Mouse (Mus musculus) MEL (cell line): Measurements from ENCODE around the gene Ubap1l.

Experiments used
- CHD2 ChIP-seq: IDR thresholded peaks from 2 replicates; pipeline ENCODE4 v1.6.1; 2011; ENCODE audit warnings: low read length, improper control_type of control experiment
- CTCF ChIP-seq, 3 experiments: IDR thresholded peaks in 2 of 3; conservative IDR thresholded peaks in 1 of 3; 2 replicates each; pipeline ENCODE4 v1.5.1; 2011 to 2012; ENCODE audit warnings: low read length in 3 of 3, low read depth in 2 of 3, mild to moderate bottlenecking in 2 of 3, improper control_type of control experiment in 1 of 3, inconsistent platforms in 1 of 3, mixed read lengths in 1 of 3, moderate library complexity in 1 of 3; ENCODE audit not compliant: control insufficient read depth in 1 of 3, insufficient read depth in 1 of 3, poor library complexity in 1 of 3, severe bottlenecking in 1 of 3
- ELF1 ChIP-seq: IDR thresholded peaks from 2 replicates; pipeline ENCODE4 v1.6.1; 2014; ENCODE audit warnings: low read depth, mild to moderate bottlenecking, inconsistent platforms, low read length, improper control_type of control experiment, moderate library complexity
- HCFC1 ChIP-seq: IDR thresholded peaks from 2 replicates; pipeline ENCODE4 v1.6.1; 2012; ENCODE audit warnings: low read depth, mild to moderate bottlenecking, inconsistent platforms, low read length, improper control_type of control experiment, moderate library complexity
- POLR2A ChIP-seq, 2 experiments: IDR thresholded peaks; 2 replicates each; pipeline ENCODE4 v1.6.1; 2011 to 2012; ENCODE audit warnings: low read length in 2 of 2, mild to moderate bottlenecking in 2 of 2, control low read depth in 1 of 2, improper control_type of control experiment in 1 of 2, low read depth in 1 of 2, moderate library complexity in 1 of 2; ENCODE audit not compliant: control insufficient read depth in 1 of 2, insufficient read depth in 1 of 2, poor library complexity in 1 of 2
- SIN3A ChIP-seq: IDR thresholded peaks from 2 replicates; pipeline ENCODE4 v1.6.1; 2012; ENCODE audit warnings: low read length, improper control_type of control experiment, inconsistent platforms
- TAL1 ChIP-seq: IDR thresholded peaks from 2 replicates; pipeline ENCODE4 v1.6.1; 2012; ENCODE audit warnings: mild to moderate bottlenecking, inconsistent platforms, low read length, moderate library complexity, mixed read lengths
- UBTF ChIP-seq: IDR thresholded peaks from 2 replicates; pipeline ENCODE4 v1.6.1; 2012; ENCODE audit warnings: low read depth, mild to moderate bottlenecking, inconsistent platforms, low read length, improper control_type of control experiment, moderate library complexity, borderline replicate concordance; ENCODE audit not compliant: insufficient read depth
- USF2 ChIP-seq, 2 experiments: IDR thresholded peaks; 2 replicates each; pipeline ENCODE4 v1.6.1; 2011 to 2012; ENCODE audit warnings: improper control_type of control experiment in 2 of 2, low read length in 2 of 2, borderline replicate concordance in 1 of 2, inconsistent platforms in 1 of 2, low read depth in 1 of 2, mild to moderate bottlenecking in 1 of 2; ENCODE audit not compliant: insufficient read depth in 1 of 2

- TF ChIP-seq CTCF (IDR thresholded peaks at IDR 0.05 in 2 of 3, conservative IDR thresholded peaks at IDR 0.05 in 1 of 3; ENCODE audit: control insufficient read depth in 1 of 3, insufficient read depth in 1 of 3, low read depth in 2 of 3, low read length in 3 of 3, poor library complexity in 1 of 3, severe bottlenecking in 1 of 3), result no peak
- no peak for TF ChIP-seq ELF1
- no peak for TF ChIP-seq POLR2A (IDR thresholded peaks at IDR 0.05; ENCODE audit: control insufficient read depth in 1 of 2, insufficient read depth in 1 of 2, low read depth in 1 of 2, low read length in 2 of 2, poor library complexity in 1 of 2)
- TF ChIP-seq TAL1, result no peak
- TF ChIP-seq UBTF, result no peak
- TF ChIP-seq SIN3A, result no peak
- no peak for TF ChIP-seq HCFC1
- TF ChIP-seq USF2 (IDR thresholded peaks at IDR 0.05; ENCODE audit: borderline replicate concordance in 1 of 2, insufficient read depth in 1 of 2, low read depth in 1 of 2, low read length in 2 of 2), result no peak
- no peak for TF ChIP-seq CHD2
These were observed 23.4 kb downstream of the Ubap1l start for GRCm38 (mm10) chr9:65384276-65384675.
